ENCODE assay signal across 9 mouse cellular contexts in genomic region chr9:56505083-56505792, GRCm38 (mm10).
A peak's percentile ranks its signal among the peaks of the same experiment; 100 is the strongest.
DNase-seq lines count a peak whose midpoint lies in the region; ATAC-seq and TF ChIP-seq lines count a peak whose summit lies in the region.
"Had no signal": no experiment of that assay in that cellular context is flagged by ENCODE, and none has a peak within 500 bp of the region (broad histone marks: within the 10 kb centered on the region; RNA-seq: fewer than 3 reads in every experiment).

No protein-coding gene starts in this region.

- H3K4me3 ChIP-seq in gastrocnemius, adult 2 months = peak overlapping the region; percentile 76
- peak overlapping the region; percentile 55; the same call in 1 of the 2 replicates for H3K4me3 ChIP-seq in forebrain, embryonic 10.5 days
- H3K4me3 ChIP-seq in hindbrain, embryonic 12.5 days = no peak overlapping the region
- H3K4me3 ChIP-seq in limb, embryonic 14.5 days (replicated peaks; ENCODE audit: low read length) = peak overlapping the region; percentile 35; the same call in 1 of the 2 replicates
- H3K4me3 ChIP-seq in neural tube, embryonic 12.5 days = 0 out of 2 replicates have a peak overlapping the region, but pooled peaks have one; percentile 31

- intact Hi-C loops in gastrocnemius, adult 2 months (cut with DNase I) = no loop called here

- peaks cover 71% of the 10 kb centered on the region for H3K4me1 ChIP-seq in forebrain, embryonic 10.5 days
- H3K4me1 ChIP-seq in hindbrain, embryonic 12.5 days = peaks cover 49% of the 10 kb centered on the region
- peaks cover 52% of the 10 kb centered on the region for H3K4me1 ChIP-seq in limb, embryonic 14.5 days (ENCODE audit: control insufficient read depth, insufficient read depth, low read length)
- peaks cover 21% of the 10 kb centered on the region for H3K4me1 ChIP-seq in neural tube, embryonic 12.5 days

- peaks cover 43% of the 10 kb centered on the region for H3K27me3 ChIP-seq in forebrain, embryonic 10.5 days (ENCODE audit: poor library complexity, severe bottlenecking)
- no peaks in the 10 kb centered on the region for H3K27me3 ChIP-seq in hindbrain, embryonic 12.5 days
- no peaks in the 10 kb centered on the region for H3K27me3 ChIP-seq in limb, embryonic 14.5 days (ENCODE audit: control insufficient read depth, insufficient read depth, low read length)
- H3K27me3 ChIP-seq in neural tube, embryonic 12.5 days (replicated peaks) = no peaks in the 10 kb centered on the region
- H3K27me3 ChIP-seq: CH12.LX had no signal

- no peak for ATAC-seq in hindbrain, embryonic 12.5 days (ENCODE audit: low FRiP score)
- no peak for ATAC-seq in limb, embryonic 14.5 days (ENCODE audit: low FRiP score, low read depth)
- ATAC-seq in neural tube, embryonic 12.5 days (ENCODE audit: low FRiP score, low read depth) = no peak

- peak overlapping the region; percentile 95 for H3K27ac ChIP-seq in gastrocnemius, adult 2 months
- H3K27ac ChIP-seq in forebrain, embryonic 10.5 days = peak overlapping the region; percentile 40; the same call in 1 of the 2 replicates
- H3K27ac ChIP-seq in hindbrain, embryonic 12.5 days = peak overlapping the region; percentile 96; the same call in 1 of the 2 replicates
- peak overlapping the region; percentile 97 for H3K27ac ChIP-seq in limb, embryonic 14.5 days (replicated peaks; ENCODE audit: low read depth, low read length)
- no peak overlapping the region for H3K27ac ChIP-seq in neural tube, embryonic 12.5 days

- H3K9me3 ChIP-seq in forebrain, embryonic 10.5 days = no peaks in the 10 kb centered on the region
- H3K9me3 ChIP-seq in hindbrain, embryonic 12.5 days (replicated peaks) = no peaks in the 10 kb centered on the region
- H3K9me3 ChIP-seq in limb, embryonic 14.5 days (ENCODE audit: control insufficient read depth, low read length) = no peaks in the 10 kb centered on the region
- H3K9me3 ChIP-seq in neural tube, embryonic 12.5 days = no peaks in the 10 kb centered on the region

- no peak overlapping the region for H3K9ac ChIP-seq in hindbrain, embryonic 12.5 days
- no peak overlapping the region for H3K9ac ChIP-seq in limb, embryonic 14.5 days (ENCODE audit: low read depth, low read length, severe bottlenecking)
- no peak overlapping the region for H3K9ac ChIP-seq in neural tube, embryonic 12.5 days

- 52% methylated on average over 9 of the region's 9 CpGs for WGBS in forebrain, embryonic 10.5 days
- WGBS in hindbrain, embryonic 12.5 days = 55% methylated on average over 9 of the region's 9 CpGs
- 43% methylated on average over 9 of the region's 9 CpGs for WGBS in limb, embryonic 14.5 days
- 64% methylated on average over 9 of the region's 9 CpGs for WGBS in neural tube, embryonic 12.5 days

- TF ChIP-seq POLR2A in limb, embryonic 14.5 days (IDR thresholded peaks at IDR 0.05; ENCODE audit: borderline replicate concordance, extremely low read depth, insufficient read depth, insufficient read length) = no peak

- DNase-seq in gastrocnemius, adult 2 months = peak; percentile 49
- no peak for DNase-seq in gastrocnemius, postnatal 4 days (ENCODE audit: low spot score in 2 of 2)
- DNase-seq in forebrain, embryonic 10.5 days (ENCODE audit: extremely low spot score, low spot score) = no peak
- no peak for DNase-seq in limb, embryonic 14.5 days (ENCODE audit: low spot score)
- no peak for DNase-seq in MN1 (ENCODE audit: low spot score)
- no peak for DNase-seq in layer of hippocampus, adult 11-12 months (ENCODE audit: low spot score)

- H3K36me3 ChIP-seq in forebrain, embryonic 10.5 days (replicated peaks) = no peaks in the 10 kb centered on the region
- H3K36me3 ChIP-seq in hindbrain, embryonic 12.5 days = no peaks in the 10 kb centered on the region
- no peaks in the 10 kb centered on the region for H3K36me3 ChIP-seq in limb, embryonic 14.5 days (ENCODE audit: control insufficient read depth, insufficient read depth, low read length)
- H3K36me3 ChIP-seq in neural tube, embryonic 12.5 days = no peaks in the 10 kb centered on the region

- no peak for TF ChIP-seq CTCF in gastrocnemius, adult 2 months (IDR thresholded peaks at IDR 0.05)

- H3K4me2 ChIP-seq in hindbrain, embryonic 12.5 days (replicated peaks) = peak overlapping the region; percentile 71
- peak overlapping the region; percentile 81 for H3K4me2 ChIP-seq in limb, embryonic 14.5 days (replicated peaks; ENCODE audit: low read depth, low read length, severe bottlenecking)
- H3K4me2 ChIP-seq in neural tube, embryonic 12.5 days (replicated peaks) = peak overlapping the region; percentile 75
